Mouse (Mus musculus): Measurements from ENCODE around the gene Cln6. TPM values are rescaled to one million over a fixed set of nuclear protein-coding genes. Genes with fewer than 3 reads are reported as not detected.
"Not testable (repeated sequence)": the region's sequence is repeated elsewhere in the genome, so short reads cannot be mapped to it uniquely, and the experiment has no call there.

The Cln6 gene
- total and polyA plus RNA-seq, 2 experiments from 2014 or later = 7.3 to 13.2 TPM

GRCm38 (mm10) chr9:62860866-62861265 is 22.3 kb downstream of the Cln6 start:
- 44% methylated on average over 4 of the region's 4 CpGs for WGBS
- ATAC-seq (ENCODE audit: low FRiP score) = no peak

GRCm38 (mm10) chr9:62869236-62869635 is 30.7 kb downstream of the Cln6 start:
- H3K27ac ChIP-seq (ENCODE audit: low read depth, low read length); H3K9ac ChIP-seq (replicated peaks; ENCODE audit: low read length, poor library complexity, severe bottlenecking); H3K4me3 ChIP-seq (ENCODE audit: low read depth, low read length); H3K36me3 ChIP-seq (ENCODE audit: insufficient read depth, low read length); DNase-seq (ENCODE audit: low spot score); ATAC-seq (ENCODE audit: low FRiP score); H3K27me3 ChIP-seq (ENCODE audit: insufficient read depth, low read length); H3K9me3 ChIP-seq (ENCODE audit: low read length); H3K4me1 ChIP-seq (ENCODE audit: insufficient read depth, low read length); H3K4me2 ChIP-seq (ENCODE audit: low read depth, low read length, poor library complexity, severe bottlenecking): not testable (repeated sequence)
- 95% methylated on average over 4 of the region's 4 CpGs for WGBS

More at GRCm38 (mm10) chr9:62860866-62861265, 22.3 kb downstream of the Cln6 start:
- Histone ChIP-seq H3K4me2 (ENCODE audit: low read depth, low read length, poor library complexity, severe bottlenecking) (no peak overlapping the region), H3K27ac (ENCODE audit: low read depth, low read length) (no peak overlapping the region), H3K9me3 (ENCODE audit: low read length) (no peaks in the 10 kb centered on the region), H3K27me3 (ENCODE audit: insufficient read depth, low read length) (no peaks in the 10 kb centered on the region), H3K36me3 (ENCODE audit: insufficient read depth, low read length) (no peaks in the 10 kb centered on the region), H3K9ac (replicated peaks; ENCODE audit: low read length, poor library complexity, severe bottlenecking) (no peak overlapping the region), H3K4me1 (ENCODE audit: insufficient read depth, low read length) (no peaks in the 10 kb centered on the region), H3K4me3 (ENCODE audit: low read depth, low read length) (no peak overlapping the region)
- no peak for TF ChIP-seq CTCF (IDR thresholded peaks at IDR 0.05)
- DNase-seq (ENCODE audit: low spot score) = no peak

GRCm38 (mm10) chr9:62870728-62871127 is 32.1 kb downstream of the Cln6 start:
- no peak for ATAC-seq (ENCODE audit: low FRiP score)
- H3K27me3 ChIP-seq (ENCODE audit: insufficient read depth, low read length) = no peaks in the 10 kb centered on the region
- no peak overlapping the region for H3K4me3 ChIP-seq (ENCODE audit: low read depth, low read length)
- no peaks in the 10 kb centered on the region for H3K4me1 ChIP-seq (ENCODE audit: insufficient read depth, low read length)
- H3K9me3 ChIP-seq (ENCODE audit: low read length) = no peaks in the 10 kb centered on the region
- no peaks in the 10 kb centered on the region for H3K36me3 ChIP-seq (ENCODE audit: insufficient read depth, low read length)
- H3K27ac ChIP-seq (ENCODE audit: low read depth, low read length) = no peak overlapping the region
- no peak for TF ChIP-seq CTCF (IDR thresholded peaks at IDR 0.05)
- no peak overlapping the region for H3K9ac ChIP-seq (replicated peaks; ENCODE audit: low read length, poor library complexity, severe bottlenecking)
- H3K4me2 ChIP-seq (ENCODE audit: low read depth, low read length, poor library complexity, severe bottlenecking) = no peak overlapping the region
- DNase-seq (ENCODE audit: low spot score) = no peak

- H3K27me3 ChIP-seq (ENCODE audit: insufficient read depth, low read length) = no peaks in the 10 kb centered on the region
- no peak overlapping the region for H3K4me3 ChIP-seq (ENCODE audit: low read depth, low read length)
- H3K9me3 ChIP-seq (ENCODE audit: low read length) = no peaks in the 10 kb centered on the region
- no peak overlapping the region for H3K4me2 ChIP-seq (ENCODE audit: low read depth, low read length, poor library complexity, severe bottlenecking)
- no peaks in the 10 kb centered on the region for H3K4me1 ChIP-seq (ENCODE audit: insufficient read depth, low read length)
- ATAC-seq (ENCODE audit: low FRiP score) (no peak), DNase-seq (ENCODE audit: low spot score) (no peak)
- H3K36me3 ChIP-seq (ENCODE audit: insufficient read depth, low read length) = peaks cover 14% of the 10 kb centered on the region
- H3K9ac ChIP-seq (replicated peaks; ENCODE audit: low read length, poor library complexity, severe bottlenecking) = no peak overlapping the region
- 90% methylated on average over 7 of the region's 7 CpGs for WGBS
- no peak for TF ChIP-seq CTCF (IDR thresholded peaks at IDR 0.05)
- no peak overlapping the region for H3K27ac ChIP-seq (ENCODE audit: low read depth, low read length)
Observed at GRCm38 (mm10) chr9:62876966-62877616, 38.5 kb downstream of the Cln6 start.

- Histone ChIP-seq H3K27me3 (ENCODE audit: insufficient read depth, low read length) (no peaks in the 10 kb centered on the region), H3K4me2 (ENCODE audit: low read depth, low read length, poor library complexity, severe bottlenecking) (no peak overlapping the region), H3K36me3 (ENCODE audit: insufficient read depth, low read length) (peaks cover 19% of the 10 kb centered on the region), H3K27ac (ENCODE audit: low read depth, low read length) (no peak overlapping the region), H3K4me1 (ENCODE audit: insufficient read depth, low read length) (no peaks in the 10 kb centered on the region), H3K9ac (replicated peaks; ENCODE audit: low read length, poor library complexity, severe bottlenecking) (no peak overlapping the region), H3K4me3 (ENCODE audit: low read depth, low read length) (no peak overlapping the region), H3K9me3 (ENCODE audit: low read length) (no peaks in the 10 kb centered on the region)
- DNase-seq (ENCODE audit: low spot score) (no peak), ATAC-seq (ENCODE audit: low FRiP score) (no peak)
- 88% methylated on average over 2 of the region's 2 CpGs for WGBS
- no peak for TF ChIP-seq CTCF (IDR thresholded peaks at IDR 0.05)
Observed at GRCm38 (mm10) chr9:62877825-62878224, 39.2 kb downstream of the Cln6 start.

- Histone ChIP-seq H3K4me1 (ENCODE audit: insufficient read depth, low read length) (no peaks in the 10 kb centered on the region), H3K4me2 (ENCODE audit: low read depth, low read length, poor library complexity, severe bottlenecking) (no peak overlapping the region), H3K27me3 (ENCODE audit: insufficient read depth, low read length) (no peaks in the 10 kb centered on the region), H3K36me3 (ENCODE audit: insufficient read depth, low read length) (peaks cover 39% of the 10 kb centered on the region), H3K9me3 (ENCODE audit: low read length) (no peaks in the 10 kb centered on the region), H3K27ac (ENCODE audit: low read depth, low read length) (no peak overlapping the region), H3K9ac (replicated peaks; ENCODE audit: low read length, poor library complexity, severe bottlenecking) (no peak overlapping the region), H3K4me3 (ENCODE audit: low read depth, low read length) (no peak overlapping the region)
- WGBS = 80% methylated on average over 12 of the region's 12 CpGs
- peak; percentile 69 for DNase-seq (ENCODE audit: low spot score)
- no peak for ATAC-seq (ENCODE audit: low FRiP score)
- no peak for TF ChIP-seq CTCF (IDR thresholded peaks at IDR 0.05)
Observed at GRCm38 (mm10) chr9:62881871-62882270, 43.3 kb downstream of the Cln6 start.
